Mouse (Mus musculus): ENCODE data around the gene Plekhb2. TPM values are rescaled to one million over a fixed set of nuclear protein-coding genes. Genes with fewer than 3 reads are reported as not detected.

Plekhb2 gene
- polyA plus RNA-seq, 1 experiment from 2014 or later: 79.5 TPM

Other genes with a start within 250 kb of the Plekhb2 start
- 133 and 142 TPM in 2 replicates for gene Fam168b, start 6.9 kb upstream of the Plekhb2 start, polyA plus RNA-seq (2015; fragmentation: Nextera tagmentation; extraction: Ambion mirVana)